Mouse (Mus musculus) frontal cortex, postnatal 36 days (tissue): ENCODE measurements at regions not wholly inside any gene's neighbourhood (a gene's known extent, or its start where the extent isn't known, plus 50 kb on each side); places are given as distances from the start of the nearest gene placed in this dataset.

Experiments
- DNase-seq, 2 experiments: peaks; one replicate each; pipeline ENCODE4 v3.0.0; 2022; ENCODE audit warnings: low spot score in 2 of 2

DNA sequence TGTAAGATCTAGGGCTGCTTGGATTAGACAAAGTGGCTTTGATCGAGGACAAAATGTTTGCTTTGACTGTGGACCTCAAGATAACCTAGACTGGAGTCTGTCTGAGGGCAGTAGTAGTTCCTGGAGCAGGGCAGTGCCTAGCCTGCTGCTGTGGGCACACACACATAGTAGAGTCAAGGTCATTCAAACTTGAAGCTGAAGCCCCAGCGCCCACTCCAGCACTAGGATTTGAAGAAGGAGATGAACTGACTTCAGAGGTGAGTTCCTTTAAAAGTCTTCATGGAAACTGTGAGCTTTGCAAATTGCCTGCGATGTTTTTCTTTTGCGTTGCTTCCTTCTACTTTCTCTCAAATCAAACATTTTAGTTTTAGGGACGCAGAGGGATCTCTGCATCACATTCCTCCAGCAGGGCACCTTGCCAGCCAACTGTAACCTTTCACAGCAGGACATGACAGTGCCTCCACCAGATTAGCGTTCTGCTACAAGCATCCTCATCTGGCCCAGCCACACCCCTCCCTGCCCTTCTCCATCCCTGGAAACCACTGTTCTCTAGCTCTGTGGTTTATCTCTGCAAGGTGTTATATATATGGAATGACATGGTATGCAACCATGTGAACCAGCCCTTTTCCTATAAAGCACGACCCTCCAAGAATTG, 377.3 kb upstream of the Gm10131 start:
- DNase-seq = no peak

DNA sequence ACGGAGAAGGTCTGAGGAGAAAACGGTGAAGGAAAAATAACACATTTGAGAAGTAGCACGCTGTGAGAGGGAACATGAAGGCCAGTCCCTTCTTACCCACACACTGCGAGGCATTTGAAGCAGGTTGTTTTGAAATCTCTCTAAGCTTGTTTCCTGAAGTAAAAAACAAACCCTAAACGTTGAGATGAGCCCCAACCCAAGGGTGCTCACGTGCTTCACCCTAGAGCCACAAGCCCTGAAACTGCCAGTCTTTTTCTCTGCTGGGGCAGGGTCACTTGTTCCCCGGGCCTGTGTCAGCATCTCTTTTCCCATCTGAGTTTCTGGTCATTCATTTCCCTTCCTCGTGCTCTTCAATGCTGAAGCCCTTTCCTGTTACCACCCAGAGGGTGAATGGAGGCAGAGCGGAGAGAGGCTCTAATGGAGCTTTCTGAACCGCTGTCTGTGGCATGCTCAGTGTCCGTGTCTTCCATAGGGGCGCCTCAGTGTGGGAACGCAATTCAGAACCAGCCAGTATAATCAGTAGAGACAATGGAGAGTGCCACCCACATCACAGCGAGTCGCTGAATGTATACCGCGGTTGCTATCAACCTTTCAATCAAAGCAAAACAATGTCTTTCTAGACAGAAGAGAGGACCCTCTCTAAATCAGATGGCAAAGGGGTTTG, 375.0 kb upstream of the Gm10131 start:
- DNase-seq = no peak

DNA sequence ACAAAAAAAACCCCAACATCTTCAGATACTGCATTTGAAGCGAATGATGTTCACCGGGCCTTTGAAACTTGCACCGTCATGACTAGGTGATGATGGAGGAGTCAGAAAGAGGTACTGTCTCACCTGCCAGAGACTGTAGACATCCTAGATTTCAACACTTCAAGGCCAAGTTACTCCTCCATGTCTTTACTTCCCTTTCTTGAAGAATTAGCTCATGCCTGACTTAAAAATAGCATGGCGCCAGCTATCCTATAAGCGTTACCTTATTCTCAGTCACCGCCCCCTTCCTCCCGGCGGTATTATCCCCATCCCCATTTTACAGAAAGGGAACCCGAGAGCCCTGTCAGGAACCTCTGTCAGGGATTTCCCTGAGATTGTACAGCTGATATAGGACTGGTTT, 374.4 kb upstream of the Gm10131 start:
- DNase-seq = no peak

DNA sequence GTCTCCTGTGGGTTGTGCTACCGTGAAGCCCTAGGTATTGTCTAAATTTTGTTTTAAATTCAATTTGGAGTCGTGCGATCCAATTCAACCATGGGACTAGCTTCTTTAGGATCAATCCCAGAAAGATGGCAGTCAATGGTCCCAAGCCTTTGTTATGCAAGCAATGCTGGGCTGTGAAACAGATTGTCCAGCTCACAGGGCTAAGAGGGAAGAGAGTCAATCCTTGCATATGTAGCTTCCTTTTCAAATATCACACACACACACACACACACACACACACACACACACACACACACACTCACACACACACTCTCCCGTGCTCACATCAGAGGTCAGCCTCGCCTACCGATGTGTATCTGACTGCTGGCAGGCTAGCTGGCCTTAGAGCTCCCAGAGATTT, 373.8 kb upstream of the Gm10131 start:
- no peak for DNase-seq

DNA sequence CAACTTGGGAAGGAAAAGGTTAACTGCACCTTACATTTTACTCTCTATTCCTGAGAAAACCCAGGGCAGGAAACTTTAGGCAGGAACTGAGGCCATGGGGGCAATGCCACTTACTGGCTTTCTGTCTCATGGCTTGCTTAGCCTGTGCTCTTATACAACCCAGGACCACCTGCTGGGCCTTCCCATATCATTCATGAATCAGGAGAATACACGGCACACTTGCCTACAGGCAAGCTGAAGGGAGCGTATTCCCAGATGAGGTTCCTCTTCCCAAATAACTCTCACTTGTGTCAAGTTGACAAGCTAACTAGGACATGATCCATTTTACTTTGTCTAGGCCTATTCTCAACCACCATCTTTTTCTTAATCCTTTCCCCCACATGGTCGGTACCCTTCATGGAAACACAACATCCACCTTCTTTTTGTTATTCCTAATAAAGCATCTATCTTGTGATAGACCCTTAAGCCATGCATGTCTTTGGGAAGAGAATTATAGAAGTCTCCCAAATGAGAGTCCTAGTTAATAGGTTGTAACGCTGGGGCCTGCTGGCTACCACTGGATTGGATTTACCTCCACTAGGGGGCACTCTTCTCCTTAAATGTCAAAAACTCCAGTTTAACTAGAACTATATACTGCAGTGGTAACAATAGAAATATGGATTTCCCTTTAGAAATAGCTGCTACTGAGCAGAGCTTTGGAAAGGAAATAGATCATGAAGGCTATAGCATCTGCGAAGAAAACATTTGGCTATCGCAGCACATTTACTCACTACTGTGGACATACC, 373.2 kb upstream of the Gm10131 start:
- peak; percentile 38 to 71 for DNase-seq

DNA sequence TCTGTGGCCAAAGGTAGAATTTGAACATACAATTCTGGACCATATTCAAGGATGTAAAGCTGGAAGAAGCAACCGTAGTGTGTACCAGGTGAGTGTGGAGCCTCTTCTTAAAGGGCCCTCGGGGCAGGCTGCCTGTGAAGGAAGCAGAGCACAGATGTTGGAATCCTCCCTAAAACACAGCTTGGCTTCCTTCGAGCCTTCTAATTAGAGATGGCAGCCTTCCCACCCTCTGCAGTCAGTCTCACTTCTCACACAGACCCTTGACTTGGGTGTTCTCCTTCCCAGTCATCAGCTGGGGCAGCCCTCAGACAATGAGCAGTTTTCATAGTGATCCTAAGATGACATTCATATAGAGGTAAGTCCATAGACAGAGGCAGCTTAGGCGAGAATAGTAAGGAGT, 371.7 kb upstream of the Gm10131 start:
- DNase-seq = no peak

DNA sequence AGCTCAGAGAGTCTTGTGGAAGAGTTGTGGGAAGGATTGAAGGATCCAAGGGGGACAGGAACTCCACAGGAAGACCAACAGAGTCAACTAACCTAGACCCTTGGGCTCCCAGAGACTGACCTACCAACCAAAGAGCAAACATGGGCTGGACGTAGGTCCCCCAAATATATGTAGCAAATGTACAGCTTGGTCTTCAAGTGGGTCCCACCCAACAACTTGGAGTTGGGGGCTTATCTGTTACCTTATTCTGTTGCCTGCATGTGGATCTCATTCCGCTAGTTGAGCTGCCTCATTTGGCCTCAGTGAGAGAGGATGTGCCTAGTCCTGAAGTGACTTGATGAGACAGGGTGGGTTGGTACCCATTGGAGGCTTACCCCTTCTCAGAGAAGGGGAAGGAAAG, 371.1 kb upstream of the Gm10131 start:
- DNase-seq = no peak

DNA sequence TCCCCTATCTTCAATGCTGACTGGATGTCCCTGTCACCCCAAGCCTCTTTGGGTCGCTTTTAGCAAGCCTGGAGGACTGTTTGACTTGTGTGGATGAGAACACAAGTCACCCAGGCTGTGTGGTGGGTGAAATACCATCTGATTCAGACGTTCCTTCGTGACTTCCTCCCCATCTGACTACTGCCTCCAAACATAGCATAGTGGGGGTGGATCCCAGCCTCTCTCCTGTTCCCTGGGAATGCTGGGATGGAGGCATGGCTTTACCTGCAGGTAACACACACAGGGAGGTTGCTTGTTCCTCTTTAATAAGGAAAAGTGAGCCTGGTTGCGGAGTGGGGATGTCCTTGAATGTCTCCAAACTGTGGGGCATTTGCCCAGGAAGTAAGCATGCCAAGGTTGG, 369.0 kb upstream of the Gm10131 start:
- DNase-seq = peak; percentile 58 to 62

DNA sequence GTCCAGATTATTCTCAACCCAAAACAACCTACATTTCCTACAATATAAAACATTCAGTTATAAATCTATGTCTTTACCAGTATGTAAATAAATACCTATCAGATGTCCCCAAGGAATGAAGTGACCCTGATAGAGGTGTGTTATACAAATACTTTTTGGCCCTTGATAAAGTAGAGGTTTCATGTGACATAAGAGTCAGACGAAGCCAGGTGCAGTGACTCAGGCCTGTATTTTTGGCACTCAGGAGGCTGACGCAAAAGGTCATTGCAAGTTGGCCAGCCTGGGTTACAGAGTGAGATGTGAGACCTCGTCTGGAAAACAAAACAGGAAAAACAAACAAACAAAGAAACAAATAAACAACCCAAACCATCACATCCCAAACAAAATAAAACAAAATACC, 367.4 kb upstream of the Gm10131 start:
- no peak for DNase-seq

DNA sequence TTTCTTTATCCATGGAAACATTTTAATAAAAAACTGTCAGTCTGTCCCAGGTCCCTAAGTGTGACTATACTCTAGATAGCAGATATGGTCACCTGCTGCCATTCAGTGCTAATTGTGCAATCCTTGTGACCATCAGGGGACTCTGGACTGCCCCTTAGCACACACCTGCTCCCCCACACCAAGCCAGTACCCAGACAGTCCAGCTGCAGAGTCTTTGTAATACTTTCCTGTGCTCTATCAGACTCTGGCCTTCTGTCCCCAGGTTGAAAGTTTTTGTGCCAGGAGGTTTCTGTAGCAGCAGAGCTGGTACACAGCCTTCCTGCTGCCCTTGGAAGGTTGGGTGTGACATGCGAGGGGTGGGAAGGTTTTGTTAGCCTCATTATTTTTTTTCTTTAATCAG, 366.9 kb upstream of the Gm10131 start:
- DNase-seq = no peak

DNA sequence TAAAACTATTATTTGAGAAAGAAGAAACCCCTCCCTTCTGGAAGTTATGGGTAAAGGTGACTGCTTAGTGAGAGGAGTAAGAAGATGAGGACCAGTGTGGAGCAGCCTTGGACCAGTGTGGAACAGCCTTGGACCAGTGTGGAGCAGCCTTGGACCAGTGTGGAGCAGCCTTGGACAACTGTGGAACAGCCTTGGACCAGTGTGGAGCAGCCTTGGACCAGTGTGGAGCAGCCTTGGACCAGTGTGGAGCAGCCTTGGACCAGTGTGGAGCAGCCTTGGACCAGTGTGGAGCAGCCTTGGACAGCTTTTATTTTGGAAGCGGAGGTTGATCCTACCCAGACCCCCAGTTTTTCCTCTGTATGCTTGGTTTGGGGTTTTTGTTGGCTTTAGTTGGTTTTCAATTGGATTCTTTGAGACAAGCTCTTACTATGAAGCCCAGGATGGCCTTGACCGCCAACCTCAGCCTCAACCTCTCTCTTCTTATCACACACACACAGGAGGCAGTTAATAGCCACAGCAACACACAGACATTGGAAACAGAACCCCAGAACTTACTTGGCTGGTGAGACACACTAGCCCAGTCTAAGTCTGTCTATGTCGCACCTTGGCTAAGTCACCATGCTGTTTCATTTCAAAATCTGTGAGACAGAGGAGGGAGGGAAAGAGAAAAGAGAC, 364.7 kb upstream of the Gm10131 start:
- no peak for DNase-seq

DNA sequence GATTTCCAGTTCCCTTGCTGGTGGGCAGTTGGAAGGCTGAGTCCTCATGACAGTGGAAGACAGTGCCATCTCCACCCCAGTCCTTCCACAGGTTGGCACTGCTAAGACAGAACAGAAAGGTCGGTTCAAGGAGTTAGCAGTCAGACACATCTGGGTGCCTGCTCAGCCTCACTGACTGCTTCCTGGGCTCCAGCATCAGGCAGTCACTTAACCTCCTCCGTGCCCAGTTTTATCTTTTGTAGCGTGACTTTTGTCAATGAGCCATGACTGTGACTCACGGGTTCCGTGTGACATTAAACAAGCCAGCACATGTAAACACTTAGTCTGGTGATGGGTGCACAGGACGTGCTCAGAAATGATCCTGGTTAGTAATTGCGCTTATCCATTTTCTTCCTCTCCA, 363.1 kb upstream of the Gm10131 start:
- no peak for DNase-seq

DNA sequence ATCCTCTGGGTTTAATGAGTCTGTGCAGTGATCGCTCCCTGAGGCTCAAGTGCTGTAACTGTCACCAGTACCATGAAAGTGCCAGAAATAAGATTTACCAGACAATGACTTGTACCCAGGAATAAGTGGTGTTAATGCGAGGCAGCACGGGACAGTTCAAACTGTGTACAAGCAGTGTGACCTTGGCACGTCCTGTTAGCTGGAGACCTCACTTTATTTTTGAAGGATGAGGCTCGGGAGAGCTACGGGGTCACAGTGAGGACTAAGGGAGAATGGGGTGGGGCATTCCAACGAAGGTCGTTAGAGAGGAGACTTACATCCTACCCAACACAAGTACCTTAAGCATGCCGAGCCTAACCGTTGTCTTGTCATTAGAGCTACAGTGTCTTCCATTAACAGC, 362.2 kb upstream of the Gm10131 start:
- no peak for DNase-seq

DNA sequence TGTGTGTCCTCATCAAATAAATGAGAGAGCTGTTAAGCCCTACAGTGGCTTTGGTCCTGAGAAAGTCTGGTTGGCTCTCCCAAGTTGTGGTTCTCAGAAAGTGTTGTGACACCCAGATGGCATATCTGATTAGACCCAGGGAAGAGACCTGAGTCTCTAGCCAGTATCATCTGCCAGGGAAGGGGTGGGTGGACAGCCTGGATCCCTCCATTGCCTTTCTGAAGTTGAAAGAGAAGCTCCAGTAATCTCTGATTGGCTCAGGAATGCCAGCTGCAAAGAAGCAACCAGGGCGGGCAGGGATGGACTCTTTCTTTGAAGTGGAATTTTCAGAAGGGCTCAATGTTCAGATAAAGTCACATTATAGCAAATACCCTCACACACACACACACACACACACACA, 361.8 kb upstream of the Gm10131 start:
- no peak for DNase-seq

DNA sequence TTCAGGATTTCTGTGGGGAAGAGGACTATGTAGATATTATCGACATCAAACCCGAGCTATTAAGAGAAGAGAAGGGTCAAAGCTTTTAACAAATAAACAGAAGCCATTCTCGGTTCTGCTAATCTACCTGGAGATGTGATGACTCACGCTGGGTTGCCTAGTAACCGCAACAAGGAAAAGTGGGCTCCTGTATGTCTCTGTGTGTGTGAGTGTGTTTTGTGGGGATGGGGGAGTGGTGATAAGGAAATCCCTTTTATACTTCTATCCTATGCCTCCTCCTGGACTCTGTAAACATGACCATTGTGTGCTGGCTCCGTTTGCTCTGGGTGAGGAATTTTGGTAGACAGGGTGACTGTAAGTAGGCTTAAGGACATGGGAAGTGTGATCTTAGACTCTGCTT, 361.3 kb upstream of the Gm10131 start:
- DNase-seq = no peak

DNA sequence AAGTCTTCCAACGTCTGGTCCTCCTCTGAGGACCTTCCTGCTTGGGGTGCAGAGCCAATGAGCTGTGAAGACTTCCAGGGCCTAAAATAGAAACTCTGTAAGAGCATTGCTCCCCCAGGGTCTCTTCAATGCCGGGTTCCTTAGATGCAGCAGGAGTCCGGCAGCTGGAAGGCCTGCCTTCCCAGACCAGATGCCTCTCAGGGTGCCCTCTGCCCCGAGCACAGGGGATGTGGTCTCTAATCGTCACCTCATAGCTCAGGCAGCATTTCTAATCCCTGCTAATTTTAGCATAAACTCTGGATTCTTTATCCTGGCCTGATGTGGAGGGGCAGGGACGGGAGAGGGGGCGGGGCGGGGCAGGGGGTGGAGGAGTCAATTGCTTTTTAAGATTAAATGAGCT, 360.9 kb upstream of the Gm10131 start:
- DNase-seq = no peak

DNA sequence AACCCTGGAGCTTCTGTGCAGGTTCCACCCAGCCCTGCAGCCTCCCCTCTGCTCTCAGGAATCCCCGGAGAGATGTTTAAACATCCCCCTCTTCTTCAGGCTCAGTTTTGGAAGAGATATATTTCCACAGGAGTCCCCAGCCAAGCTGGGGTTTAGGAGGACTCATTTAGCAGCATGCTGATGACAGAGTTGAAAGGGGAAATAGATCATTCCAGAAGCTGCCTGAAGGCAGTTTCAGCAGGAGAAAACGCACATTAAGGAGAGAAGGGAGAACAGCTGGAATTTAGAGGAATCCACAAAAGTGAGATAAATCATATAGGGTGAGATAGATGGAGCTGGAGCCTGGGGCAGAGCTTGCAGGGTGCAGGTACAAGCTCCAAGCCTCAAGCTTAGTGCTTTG, 357.6 kb upstream of the Gm10131 start:
- DNase-seq = no peak

DNA sequence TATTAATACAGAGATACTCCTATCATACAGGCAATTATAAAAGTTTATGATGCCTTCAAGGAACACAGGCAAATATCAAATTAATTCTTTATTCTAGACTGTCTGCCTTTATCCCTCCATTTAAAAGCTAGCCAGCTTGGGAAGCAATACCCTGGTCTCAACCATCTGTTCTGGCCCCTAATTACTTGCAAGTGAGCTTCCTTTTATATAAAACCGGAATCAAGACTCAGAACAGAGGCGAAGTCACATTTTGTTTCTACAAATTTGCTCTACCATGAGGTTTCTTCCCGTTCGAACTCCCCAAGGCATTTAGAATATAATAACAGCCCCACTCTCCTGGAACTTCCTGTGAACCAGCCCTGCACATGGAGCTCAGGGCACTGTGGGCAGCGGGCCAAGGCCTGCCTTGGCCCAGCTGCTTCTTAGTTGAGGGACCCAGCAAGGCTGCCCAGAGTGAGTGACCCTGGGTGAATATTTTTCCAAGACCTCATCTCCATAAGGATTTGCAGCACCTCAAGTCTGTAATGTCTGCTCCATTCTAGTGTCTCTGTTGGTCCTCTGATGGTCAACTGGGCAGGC, 355.3 kb upstream of the Gm10131 start:
- peak in 1 of 2 experiments; percentile 41 for DNase-seq

DNA sequence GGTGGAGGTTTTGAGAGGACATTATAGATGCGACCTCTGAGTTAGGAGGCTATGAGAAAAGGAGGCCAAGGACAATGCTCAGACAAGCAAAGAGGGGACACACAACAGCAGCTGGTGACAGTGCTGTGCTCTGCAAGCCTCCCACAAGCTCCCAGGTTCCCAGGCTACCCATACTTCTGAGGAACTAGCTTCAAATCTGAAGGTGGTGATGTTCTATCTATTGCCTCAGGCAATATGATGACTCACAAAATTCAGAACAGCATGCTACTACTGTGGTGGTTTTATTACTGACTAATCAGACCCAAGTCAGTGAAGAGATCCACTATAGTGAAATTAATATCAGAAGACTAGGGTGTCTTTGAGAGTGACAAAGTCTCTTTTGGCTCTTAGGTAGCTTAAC, 353.9 kb upstream of the Gm10131 start:
- DNase-seq = no peak

DNA sequence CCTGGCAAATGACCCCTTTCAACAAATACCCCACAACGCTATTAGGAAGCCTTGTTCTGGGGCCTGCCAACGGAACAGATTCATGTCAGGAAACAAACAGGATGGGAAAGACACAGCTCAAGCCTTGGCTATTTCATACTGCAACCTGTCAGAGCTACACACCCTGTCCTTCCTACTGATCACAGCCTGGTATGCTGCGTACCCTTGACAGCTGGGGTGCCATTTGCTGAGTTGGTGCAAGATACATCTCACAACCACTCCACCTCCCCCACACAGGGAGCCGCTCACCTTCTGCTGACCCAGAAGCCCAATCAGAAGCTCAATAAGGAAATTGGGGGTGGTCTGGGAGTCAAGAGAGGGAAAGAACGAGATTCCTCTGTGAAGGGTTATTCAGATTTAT, 350.7 kb upstream of the Gm10131 start:
- DNase-seq = no peak

DNA sequence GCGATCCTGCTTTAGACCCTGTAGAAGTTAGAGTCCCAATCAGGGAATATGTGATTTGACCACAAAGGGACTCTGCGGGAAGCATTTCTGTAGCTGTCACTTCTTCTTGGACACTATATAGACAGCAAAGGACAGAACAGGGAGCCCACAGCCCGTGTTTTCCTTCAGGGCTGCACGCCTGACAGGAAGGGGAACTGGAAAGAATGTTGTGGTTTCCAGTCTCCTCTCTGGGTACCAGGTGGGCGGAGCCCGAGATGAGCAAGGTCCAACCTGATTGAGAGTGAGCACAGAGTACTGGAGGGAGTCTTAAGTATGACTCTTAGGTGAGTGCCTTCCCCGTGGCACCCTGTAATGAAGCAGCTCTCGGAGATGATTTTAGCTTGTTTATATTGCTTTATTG, 346.8 kb upstream of the Gm10131 start:
- DNase-seq = no peak

DNA sequence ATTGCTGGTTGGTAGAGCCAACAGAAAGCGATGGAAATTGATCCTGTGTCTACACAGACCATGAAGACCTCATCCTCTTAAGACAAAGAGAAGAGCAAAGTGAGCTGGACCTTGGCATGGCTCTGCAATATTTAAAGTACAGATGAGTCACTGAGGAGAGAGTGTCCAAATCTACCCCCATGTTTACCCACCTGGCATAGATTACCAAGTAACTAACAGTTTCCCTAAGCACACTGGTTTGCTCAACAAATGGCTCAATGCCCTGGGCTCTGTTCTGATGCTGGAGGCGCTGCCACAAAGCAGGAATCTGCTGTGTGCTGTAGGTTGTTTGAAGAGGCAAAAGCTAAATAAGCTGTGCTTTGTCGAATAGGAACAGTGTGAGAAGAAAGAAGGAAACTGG, 345.0 kb upstream of the Gm10131 start:
- DNase-seq = no peak
